Mouse (Mus musculus): ENCODE data around the gene Pbx2.

DNA sequence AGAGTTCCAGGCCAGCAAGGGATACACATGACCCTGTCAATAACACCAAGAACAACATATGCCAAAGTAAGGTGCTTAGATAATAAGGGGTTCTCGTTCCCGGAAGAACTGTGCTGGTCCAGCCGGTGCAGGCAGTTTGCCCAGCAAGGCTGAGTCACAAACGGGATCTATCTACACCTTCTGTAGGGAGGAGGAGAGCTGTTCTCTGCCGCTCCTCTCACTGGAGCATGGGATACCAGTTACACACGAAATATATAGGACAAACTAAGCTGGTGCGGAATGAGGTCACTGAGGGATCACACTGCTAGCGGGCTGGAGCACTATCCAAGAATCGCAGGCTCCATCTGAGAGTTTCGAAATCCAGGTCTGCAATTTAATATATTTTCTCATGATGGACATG, 52.9 kb downstream of the Pbx2 start:
- TF ChIP-seq CTCF (IDR thresholded peaks at IDR 0.05; ENCODE audit: low read depth, low read length) (no peak), TAL1 (conservative IDR thresholded peaks at IDR 0.05; ENCODE audit: low read depth, low read length) (no peak), GATA1 (IDR thresholded peaks at IDR 0.05; ENCODE audit: borderline replicate concordance, low read length) (no peak), GATA2 (IDR thresholded peaks at IDR 0.05; ENCODE audit: borderline replicate concordance, low read depth, low read length) (no peak)
